Mouse (Mus musculus) olfactory bulb, adult 2 months (tissue): ENCODE data around the gene Gm379. TPM values are rescaled to one million over a fixed set of nuclear protein-coding genes. Genes with fewer than 3 reads are reported as not detected.

Experiments
- H3K27ac ChIP-seq: fragments of 200-500 bp; 2 replicates; pipeline ENCODE4 v1.5.1; 2012; ENCODE audit warnings: low read depth, low read length; ENCODE audit not compliant: insufficient read depth
- H3K4me1 ChIP-seq: fragments of 200-500 bp; 2 replicates; pipeline ENCODE4 v1.6.1; 2012; ENCODE audit warnings: low read length; ENCODE audit not compliant: control insufficient read depth, insufficient read depth
- H3K4me3 ChIP-seq: fragments of 200-500 bp; 2 replicates; pipeline ENCODE4 v1.5.1; 2012; ENCODE audit warnings: mild to moderate bottlenecking, low read depth, low read length, moderate library complexity; ENCODE audit not compliant: insufficient read depth
- CTCF ChIP-seq: fragments of 200-500 bp; IDR thresholded peaks from 2 replicates; pipeline ENCODE4 v1.5.1; 2012; ENCODE audit warnings: low read depth, mild to moderate bottlenecking, low read length, moderate library complexity; ENCODE audit not compliant: insufficient read depth
- POLR2A ChIP-seq: fragments of 200-500 bp; IDR thresholded peaks from 2 replicates; pipeline ENCODE4 v1.6.1; 2012; ENCODE audit warnings: mild to moderate bottlenecking, low read depth, low read length, moderate library complexity; ENCODE audit not compliant: insufficient read depth
- WGBS: fragments of 180-500 bp; shearing (Covaris S2); methylation state at CpG from one replicate; pipeline ENCODE4 v1.1.7; 2018; 5-methylcytosine and 5-hydroxymethylcytosine counted together
- polyA plus RNA-seq: library from polyadenylated mRNA; stranded (reverse); fragments of >200 nt; gene quantifications from 2 replicates; pipeline ENCODE4 v1.2.4, GENCODE M21; 2012; ENCODE audit warnings: low replicate concordance; ENCODE audit not compliant: missing spikeins, insufficient read depth, insufficient read length

The Gm379 gene
- polyA plus RNA-seq = not detected in 2 replicates

GRCm38 (mm10) chrX:108664885-108665284 lies at the start of gene Gm379:
Gene Gm379, minus strand, starts transcription at chrX:108664891.
- WGBS = 81% methylated on average over 2 of the region's 2 CpGs
- Histone ChIP-seq H3K27ac (no peak within 1 kb of the TSS), H3K4me1 (no peaks in the 10 kb centered on the region), H3K4me3 (no peak within 1 kb of the TSS)
- TF ChIP-seq POLR2A (no peak), CTCF (no peak)

- 54% methylated on average over 2 of the region's 2 CpGs for WGBS
- TF ChIP-seq POLR2A (no peak), CTCF (no peak)
- Histone ChIP-seq H3K4me3 (no peak overlapping the region), H3K4me1 (no peaks in the 10 kb centered on the region), H3K27ac (no peak overlapping the region)
These were observed 39.6 kb upstream of the Gm379 start for GRCm38 (mm10) chrX:108704312-108704711.

- no peak for TF ChIP-seq POLR2A
- no peak for TF ChIP-seq CTCF
- WGBS = 62% methylated on average over 1 of the region's 1 CpGs
- no peak overlapping the region for H3K27ac ChIP-seq
These were observed 4.2 kb upstream of the Gm379 start for GRCm38 (mm10) chrX:108668868-108669267.

GRCm38 (mm10) chrX:108621991-108622390 lies 42.7 kb downstream of the Gm379 start:
- no peaks in the 10 kb centered on the region for H3K4me1 ChIP-seq
- no peak overlapping the region for H3K4me3 ChIP-seq
- no peak overlapping the region for H3K27ac ChIP-seq
- TF ChIP-seq POLR2A (no peak), CTCF (no peak)
- 80% methylated on average over 1 of the region's 1 CpGs for WGBS

More at GRCm38 (mm10) chrX:108668868-108669267, 4.2 kb upstream of the Gm379 start:
- H3K4me1 ChIP-seq = no peaks in the 10 kb centered on the region
- H3K4me3 ChIP-seq = no peak overlapping the region

- TF ChIP-seq POLR2A (no peak), CTCF (no peak)
- 46% methylated on average over 1 of the region's 1 CpGs for WGBS
- Histone ChIP-seq H3K27ac (no peak overlapping the region), H3K4me1 (no peaks in the 10 kb centered on the region), H3K4me3 (no peak overlapping the region)
These were observed 43.8 kb downstream of the Gm379 start for GRCm38 (mm10) chrX:108620886-108621285.

Other genes starting within 250 kb of the Gm379 start
- gene Brwd3, start 169.5 kb upstream of the Gm379 start, polyA plus RNA-seq = not detected in 2 replicates